Mouse (Mus musculus) thymus, adult 2 months (tissue): ENCODE measurements around the gene Dpp3.

Experiments
- CTCF ChIP-seq: fragments of 200-500 bp; IDR thresholded peaks from 2 replicates; pipeline ENCODE4 v1.5.1; 2012; ENCODE audit warnings: mild to moderate bottlenecking, control low read depth, low read length, moderate library complexity, borderline replicate concordance; ENCODE audit not compliant: control insufficient read depth, poor library complexity, insufficient read depth; ENCODE audit errors: extremely low read depth
- POLR2A ChIP-seq: fragments of 200-500 bp; IDR thresholded peaks from 2 replicates; pipeline ENCODE4 v1.6.1; 2012; ENCODE audit warnings: mild to moderate bottlenecking, low read length, control low read depth, moderate library complexity; ENCODE audit not compliant: control insufficient read depth, poor library complexity, insufficient read depth; ENCODE audit errors: extremely low read depth

- TF ChIP-seq CTCF (no peak), POLR2A (no peak)
Observed at GRCm38 (mm10) chr19:4945540-4945939, 17.5 kb upstream of the Dpp3 start.
